Mouse (Mus musculus) intestine, embryonic 16.5 days (tissue): ENCODE measurements around the gene Plekha1. TPM values are rescaled to one million over a fixed set of nuclear protein-coding genes. Genes with fewer than 3 reads are reported as not detected.

ENCODE experiments used
- ATAC-seq: fragments of 200-750 bp; cut with Nextera tagmentation; 2 replicates; pipeline ENCODE4 v1.8.0; 2017; ENCODE audit warnings: moderate TSS enrichment, moderate library complexity
- H3K27ac ChIP-seq: fragments of 300-500 bp; sonication (generic); 2 replicates; pipeline ENCODE4 v1.5.1; 2014; ENCODE audit warnings: mild to moderate bottlenecking, low read length
- H3K27me3 ChIP-seq: fragments of 300-500 bp; sonication (generic); replicated peaks from 2 replicates; pipeline ENCODE4 v1.6.1; 2014; ENCODE audit warnings: low read length, control low read depth, mixed read lengths; ENCODE audit not compliant: control insufficient read depth, insufficient read depth
- H3K36me3 ChIP-seq: fragments of 300-500 bp; sonication (generic); 2 replicates; pipeline ENCODE4 v1.6.1; 2014; ENCODE audit warnings: low read length, control low read depth; ENCODE audit not compliant: control insufficient read depth, insufficient read depth
- H3K4me1 ChIP-seq: fragments of 300-500 bp; sonication (generic); 2 replicates; pipeline ENCODE4 v1.6.1; 2014; ENCODE audit warnings: low read length, control low read depth, mixed read lengths; ENCODE audit not compliant: control insufficient read depth, insufficient read depth
- H3K4me2 ChIP-seq: fragments of 300-500 bp; sonication (generic); 2 replicates; pipeline ENCODE4 v1.6.1; 2014; ENCODE audit warnings: low read depth, low read length, control low read depth
- H3K4me3 ChIP-seq: fragments of 300-500 bp; sonication (generic); 2 replicates; pipeline ENCODE4 v1.5.1; 2014; ENCODE audit warnings: mild to moderate bottlenecking, low read length
- H3K9ac ChIP-seq: fragments of 300-500 bp; sonication (generic); 2 replicates; pipeline ENCODE4 v1.6.1; 2014; ENCODE audit warnings: low read depth, low read length
- H3K9me3 ChIP-seq: fragments of 300-500 bp; sonication (generic); 2 replicates; pipeline ENCODE4 v1.6.1; 2016; ENCODE audit warnings: low read length, control low read depth; ENCODE audit not compliant: control insufficient read depth
- whole genome bisulfite sequencing: fragments of 180-500 bp; shearing (Covaris S2); extraction: QIAGEN DNeasy Blood & Tissue Kit; methylation state at CpG from one replicate; pipeline ENCODE4 v1.1.7; 2014; 5-methylcytosine and 5-hydroxymethylcytosine counted together
- microRNA-seq: library from miRNA; unstranded; fragments of <30 nt; microRNA quantifications from one replicate; pipeline ENCODE4, GENCODE M21; 2016
- polyA plus RNA-seq: library from polyadenylated mRNA; unstranded; fragments of >200 nt; fragmentation: Nextera tagmentation; extraction: Ambion mirVana; gene quantifications from 2 replicates; pipeline ENCODE4 v1.2.1, GENCODE M21; 2015

The Plekha1 gene
- polyA plus RNA-seq, 1 experiment from 2014 or later, result 39.0 TPM

DNA sequence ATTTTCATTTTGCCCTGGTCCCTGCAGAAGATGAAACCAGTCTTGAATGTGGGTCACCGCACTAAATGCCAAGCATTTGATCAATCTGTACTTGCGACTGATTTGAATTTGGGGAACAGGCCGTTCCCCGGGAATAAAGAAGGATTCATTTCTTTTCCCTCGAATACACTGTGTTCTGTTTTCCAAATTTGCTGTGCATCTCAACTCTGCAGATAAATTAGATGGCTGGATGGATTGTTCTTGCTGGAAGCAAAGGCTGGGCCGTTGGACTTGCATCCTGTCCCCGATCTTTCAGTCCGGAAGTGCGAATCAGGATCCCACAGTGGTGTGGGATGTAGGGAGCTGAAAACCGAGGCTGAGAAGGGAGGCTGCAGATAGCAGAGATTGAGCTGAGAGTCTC, 87.8 kb downstream of the Plekha1 start:
- Histone ChIP-seq H3K9ac (no peak overlapping the region), H3K27ac (no peak overlapping the region), H3K4me1 (0 out of 2 replicates have a peak, but pooled peaks cover 3% of the 10 kb centered on the region), H3K36me3 (no peaks in the 10 kb centered on the region), H3K4me3 (no peak overlapping the region), H3K27me3 (no peaks in the 10 kb centered on the region), H3K9me3 (no peaks in the 10 kb centered on the region), H3K4me2 (no peak overlapping the region)
- 90% methylated on average over 10 of the region's 10 CpGs for WGBS
- ATAC-seq, result no peak

DNA sequence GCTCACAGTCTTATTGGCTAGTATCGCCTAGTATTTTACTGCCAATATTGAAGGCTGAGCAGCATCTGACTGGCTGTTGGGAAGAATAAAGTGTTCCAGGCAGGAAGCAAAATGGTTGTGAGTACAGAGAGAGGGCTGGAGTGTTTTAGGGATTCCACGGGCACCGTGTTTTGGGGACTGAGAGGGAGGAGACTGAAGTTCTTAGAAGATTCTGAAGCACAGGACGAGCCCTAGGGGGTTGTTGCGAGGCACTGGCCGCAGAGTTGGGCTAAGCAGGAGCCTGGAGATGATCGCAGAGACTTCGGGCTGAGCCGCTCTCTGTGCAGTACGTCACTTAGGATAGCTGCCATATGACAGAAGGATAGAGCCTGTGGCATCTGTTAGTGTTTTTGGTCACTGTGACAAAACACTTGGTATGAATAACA, 88.6 kb downstream of the Plekha1 start:
- no peak for ATAC-seq
- 85% methylated on average over 10 of the region's 10 CpGs for WGBS
- H3K9me3 ChIP-seq, result no peaks in the 10 kb centered on the region
- no peaks in the 10 kb centered on the region for H3K27me3 ChIP-seq
- no peaks in the 10 kb centered on the region for H3K36me3 ChIP-seq
- H3K4me1 ChIP-seq, result peaks cover 1% of the 10 kb centered on the region; the same call in 1 of the 2 replicates
- no peak overlapping the region for H3K27ac ChIP-seq
- H3K4me3 ChIP-seq, result no peak overlapping the region
- no peak overlapping the region for H3K4me2 ChIP-seq
- H3K9ac ChIP-seq, result no peak overlapping the region

DNA sequence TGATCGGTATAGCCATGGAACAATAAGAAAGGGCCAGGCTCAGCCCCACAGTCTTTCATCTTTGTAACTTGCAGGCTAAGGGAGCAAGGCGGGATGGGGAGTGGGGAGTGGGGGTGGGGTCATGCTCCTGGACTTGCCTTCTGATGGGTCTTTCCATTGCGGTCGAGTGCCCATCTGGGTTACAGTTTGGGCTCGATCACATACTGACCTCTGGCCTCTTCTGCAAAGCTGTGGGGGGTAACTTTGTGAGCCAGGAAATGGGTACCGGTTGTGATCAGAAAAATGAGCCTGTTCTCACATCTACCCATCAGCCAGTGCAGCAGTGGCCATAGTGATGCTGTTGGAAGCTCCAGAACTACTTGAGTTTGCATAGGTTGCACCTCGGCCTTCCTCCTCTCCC, 93.0 kb downstream of the Plekha1 start:
- H3K4me1 ChIP-seq, result peaks cover 17% of the 10 kb centered on the region
- no peaks in the 10 kb centered on the region for H3K27me3 ChIP-seq
- H3K9ac ChIP-seq, result no peak overlapping the region
- WGBS, result 71% methylated on average over 7 of the region's 7 CpGs
- H3K4me2 ChIP-seq, result no peak overlapping the region
- H3K36me3 ChIP-seq, result no peaks in the 10 kb centered on the region
- H3K27ac ChIP-seq, result no peak overlapping the region
- H3K4me3 ChIP-seq, result no peak overlapping the region
- no peak for ATAC-seq
- no peaks in the 10 kb centered on the region for H3K9me3 ChIP-seq

DNA sequence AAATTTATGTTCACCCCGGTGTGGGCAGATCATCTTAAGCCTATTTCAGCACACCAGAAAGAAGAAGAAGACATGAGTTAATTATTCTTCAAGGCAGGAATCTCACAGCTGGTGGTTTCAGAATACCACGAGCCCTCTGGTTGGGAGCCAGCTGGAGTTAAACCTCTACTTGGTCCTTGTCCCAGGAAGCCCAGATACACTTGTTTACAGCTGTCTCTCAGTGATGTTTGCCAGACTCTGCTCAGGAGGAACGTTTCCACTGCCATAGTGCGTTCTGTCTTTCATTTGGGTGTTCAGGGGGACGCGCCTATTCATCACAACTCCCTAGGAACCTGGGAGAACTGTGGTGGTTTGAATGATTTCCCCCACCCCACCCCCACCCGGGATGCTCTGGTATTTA, 94.3 kb downstream of the Plekha1 start:
- peak; percentile 83 for ATAC-seq
- Histone ChIP-seq H3K4me2 (no peak overlapping the region), H3K27ac (peak overlapping the region; percentile 63)

DNA sequence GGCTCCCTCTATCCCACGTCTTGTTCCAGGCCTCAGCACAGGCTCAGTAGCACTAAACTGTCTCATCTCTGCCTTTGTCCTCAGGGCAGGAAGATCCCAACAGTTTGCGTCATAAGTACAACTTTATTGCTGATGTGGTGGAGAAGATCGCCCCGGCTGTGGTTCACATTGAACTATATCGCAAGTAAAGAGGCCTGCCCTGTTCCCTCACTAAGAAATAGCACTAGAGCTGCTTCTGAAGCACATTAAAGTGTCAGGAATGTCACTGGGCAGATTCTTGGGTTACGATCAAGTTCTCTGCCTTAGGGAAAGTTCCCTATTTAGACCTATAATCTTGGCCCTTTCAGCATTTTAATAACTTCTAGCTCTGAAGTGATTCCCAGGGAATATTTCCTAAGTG, 95.9 kb downstream of the Plekha1 start:
- Histone ChIP-seq H3K27me3 (no peaks in the 10 kb centered on the region), H3K4me3 (no peak overlapping the region), H3K4me1 (peaks cover 30% of the 10 kb centered on the region), H3K4me2 (no peak overlapping the region), H3K27ac (peak overlapping the region; percentile 34; the same call in 1 of the 2 replicates), H3K36me3 (no peaks in the 10 kb centered on the region), H3K9ac (no peak overlapping the region), H3K9me3 (no peaks in the 10 kb centered on the region)
- ATAC-seq, result no peak
- WGBS, result 81% methylated on average over 6 of the region's 6 CpGs

More for the DNA sequence above, 94.3 kb downstream of the Plekha1 start:
- H3K9ac ChIP-seq, result no peak overlapping the region
- H3K27me3 ChIP-seq, result no peaks in the 10 kb centered on the region
- H3K4me1 ChIP-seq, result peaks cover 21% of the 10 kb centered on the region
- H3K4me3 ChIP-seq, result no peak overlapping the region
- no peaks in the 10 kb centered on the region for H3K9me3 ChIP-seq
- 29% methylated on average over 7 of the region's 7 CpGs for WGBS
- no peaks in the 10 kb centered on the region for H3K36me3 ChIP-seq

Small RNA genes within 50 kb of the gene (microRNA-seq; reads per million reads assigned to microRNA genes)
- not detected for gene Mir7061

Other genes starting within 250 kb of the Plekha1 start
- 0.05 TPM in 1 of 2 replicates, not detected in the other for gene Btbd16, start 91.7 kb upstream of the Plekha1 start, polyA plus RNA-seq
- 15.8 and 15.9 TPM in 2 replicates for gene Htra1, start 70.4 kb downstream of the Plekha1 start, polyA plus RNA-seq
- gene Dmbt1, start 166.3 kb downstream of the Plekha1 start, polyA plus RNA-seq, result 209 and 239 TPM in 2 replicates